Mouse (Mus musculus) neural tube, embryonic 14.5 days (tissue): ENCODE measurements around the gene Rev1. TPM values are rescaled to one million over a fixed set of nuclear protein-coding genes. Genes with fewer than 3 reads are reported as not detected.

Experiments used
- ATAC-seq: fragments of 200-750 bp; cut with Nextera tagmentation; 2 replicates; pipeline ENCODE4 v1.8.0; 2017; ENCODE audit warnings: low read depth, mild to moderate bottlenecking, moderate TSS enrichment, moderate library complexity
- H3K27ac ChIP-seq: fragments of 300-500 bp; sonication (generic); 2 replicates; pipeline ENCODE4 v1.5.1; 2014; ENCODE audit warnings: low read depth, mild to moderate bottlenecking, control low read depth, low read length, moderate library complexity, mixed read lengths
- H3K27me3 ChIP-seq: fragments of 300-500 bp; sonication (generic); 2 replicates; pipeline ENCODE4 v1.6.1; 2014; ENCODE audit warnings: low read length; ENCODE audit not compliant: control insufficient read depth, insufficient read depth
- H3K36me3 ChIP-seq: fragments of 300-500 bp; sonication (generic); 2 replicates; pipeline ENCODE4 v1.6.1; 2014; ENCODE audit warnings: low read length, mixed read lengths; ENCODE audit not compliant: control insufficient read depth, insufficient read depth
- H3K4me1 ChIP-seq: fragments of 300-500 bp; sonication (generic); 2 replicates; pipeline ENCODE4 v1.6.1; 2014; ENCODE audit warnings: low read length; ENCODE audit not compliant: control insufficient read depth, insufficient read depth
- H3K4me2 ChIP-seq: fragments of 300-500 bp; sonication (generic); 2 replicates; pipeline ENCODE4 v1.6.1; 2014; ENCODE audit warnings: mild to moderate bottlenecking, low read depth, low read length, control low read depth
- H3K4me3 ChIP-seq: fragments of 300-500 bp; sonication (generic); 2 replicates; pipeline ENCODE4 v1.5.1; 2014; ENCODE audit warnings: low read depth, low read length, control low read depth, mixed read lengths
- H3K9ac ChIP-seq: fragments of 300-500 bp; sonication (generic); replicated peaks from 2 replicates; pipeline ENCODE4 v1.6.1; 2014; ENCODE audit warnings: low read depth, mild to moderate bottlenecking, control low read depth, low read length, mixed read lengths
- H3K9me3 ChIP-seq: fragments of 300-500 bp; sonication (generic); 2 replicates; pipeline ENCODE4 v1.6.1; 2016; ENCODE audit warnings: low read length; ENCODE audit not compliant: control insufficient read depth
- WGBS: fragments of 180-500 bp; shearing (Covaris S2); extraction: QIAGEN DNeasy Blood & Tissue Kit; methylation state at CpG from one replicate; pipeline ENCODE4 v1.1.7; 2014; 5-methylcytosine and 5-hydroxymethylcytosine counted together
- polyA plus RNA-seq: library from polyadenylated mRNA; unstranded; fragments of >200 nt; fragmentation: Nextera tagmentation; extraction: Ambion mirVana; gene quantifications from 2 replicates; pipeline ENCODE4 v1.2.1, GENCODE M21; 2014

The Rev1 gene
- polyA plus RNA-seq, 1 experiment from 2014 or later = 42.9 TPM

DNA sequence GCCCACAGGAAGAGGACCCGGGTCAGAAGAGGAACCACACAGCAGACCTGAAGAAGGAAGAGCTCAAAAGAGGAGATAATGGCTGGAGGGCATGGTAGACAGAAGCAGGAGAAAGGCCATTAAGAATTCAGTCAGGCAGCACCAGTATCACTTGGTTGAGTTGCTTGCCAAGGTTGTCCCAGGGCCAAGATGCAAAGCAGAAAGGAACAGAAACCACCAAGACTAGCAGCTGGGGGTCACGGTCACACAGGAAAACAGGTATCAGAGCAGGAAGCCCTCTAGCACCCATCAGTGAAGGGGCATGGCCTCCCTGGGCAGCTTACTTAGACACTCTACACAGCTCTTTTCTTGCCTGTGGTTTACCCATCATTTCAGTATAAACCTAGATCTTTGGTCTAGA lies 9.8 kb upstream of the Rev1 start:
- Histone ChIP-seq H3K36me3 (no peaks in the 10 kb centered on the region), H3K27ac (no peak overlapping the region), H3K4me3 (no peak overlapping the region), H3K9me3 (no peaks in the 10 kb centered on the region), H3K4me2 (no peak overlapping the region), H3K9ac (no peak overlapping the region), H3K4me1 (no peaks in the 10 kb centered on the region), H3K27me3 (no peaks in the 10 kb centered on the region)
- WGBS = 88% methylated on average over 2 of the region's 2 CpGs
- no peak for ATAC-seq

DNA sequence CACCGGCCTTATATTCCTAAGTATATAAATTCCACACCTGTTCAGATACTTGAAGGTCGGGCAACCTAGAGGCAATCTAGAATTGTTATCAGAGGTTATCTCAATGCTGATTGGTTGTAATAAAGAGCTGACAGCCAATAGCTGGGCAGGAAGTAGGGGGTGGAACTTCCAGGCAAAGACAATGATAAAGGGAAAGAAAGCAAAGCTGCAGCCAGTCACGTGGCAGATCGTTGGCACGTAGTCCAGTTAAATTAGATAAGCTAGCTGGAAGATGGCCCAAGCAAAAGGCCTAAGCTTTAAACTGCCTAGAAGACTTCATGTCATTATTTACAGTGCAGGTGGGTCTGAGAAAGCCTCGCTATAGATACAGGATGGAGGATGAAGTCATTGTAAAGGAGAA lies 3.3 kb upstream of the Rev1 start:
- Histone ChIP-seq H3K9ac (no peak overlapping the region), H3K4me3 (no peak overlapping the region), H3K4me2 (no peak overlapping the region), H3K4me1 (peaks cover 5% of the 10 kb centered on the region; the same call in 1 of the 2 replicates), H3K27me3 (no peaks in the 10 kb centered on the region), H3K9me3 (no peaks in the 10 kb centered on the region), H3K27ac (no peak overlapping the region), H3K36me3 (no peaks in the 10 kb centered on the region)
- no peak for ATAC-seq
- WGBS = 80% methylated on average over 6 of the region's 6 CpGs

DNA sequence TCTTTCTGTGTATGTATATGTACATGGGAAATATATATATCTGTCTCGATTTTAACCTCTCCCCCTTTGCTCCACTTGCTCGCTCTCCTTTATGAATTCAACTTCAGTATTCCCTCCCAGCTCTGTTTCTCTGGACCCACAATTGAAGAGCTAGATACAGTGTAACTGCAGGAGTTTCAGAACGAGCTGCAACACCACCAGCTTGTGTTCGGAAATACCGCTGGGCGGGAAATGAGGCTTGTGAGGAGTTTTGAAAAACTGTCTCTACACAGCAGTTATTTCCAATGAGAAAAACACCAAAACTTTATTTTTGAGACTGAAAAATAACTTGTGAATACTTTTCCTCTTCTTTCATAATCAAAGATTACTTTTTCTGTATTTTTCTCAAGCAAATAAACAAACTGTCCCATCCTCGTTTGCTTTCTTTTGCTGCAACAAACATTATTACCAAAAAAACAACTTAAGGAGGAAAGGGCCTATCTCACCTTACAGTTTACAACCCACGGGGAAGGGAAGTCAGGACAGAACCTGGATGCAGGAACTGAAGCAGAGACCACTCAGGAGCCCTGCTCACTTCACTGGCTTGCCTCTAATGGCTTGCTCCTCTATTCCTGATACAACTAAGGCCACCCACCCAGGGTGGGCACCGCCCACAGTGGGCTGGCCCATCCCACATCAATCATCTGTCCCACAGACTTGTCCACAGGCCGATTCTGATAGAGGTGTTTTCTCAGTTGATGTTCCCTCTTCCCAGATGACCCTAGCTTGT lies 1.3 kb upstream of the Rev1 start:
- 49% methylated on average over 10 of the region's 10 CpGs for WGBS
- H3K9me3 ChIP-seq = no peaks in the 10 kb centered on the region
- no peak for ATAC-seq
- no peak overlapping the region for H3K4me3 ChIP-seq
- H3K4me1 ChIP-seq = peaks cover 11% of the 10 kb centered on the region
- H3K9ac ChIP-seq = no peak overlapping the region
- H3K36me3 ChIP-seq = no peaks in the 10 kb centered on the region
- H3K4me2 ChIP-seq = no peak overlapping the region; the same call in 1 of the 2 replicates
- H3K27me3 ChIP-seq = no peaks in the 10 kb centered on the region
- H3K27ac ChIP-seq = no peak overlapping the region

- H3K27me3 ChIP-seq = no peaks in the 10 kb centered on the region
- peak overlapping the region; percentile 72 for H3K4me2 ChIP-seq
- no peaks in the 10 kb centered on the region for H3K36me3 ChIP-seq
- H3K4me3 ChIP-seq = peak overlapping the region; percentile 91
- ATAC-seq = peak; percentile 52
- peaks cover 13% of the 10 kb centered on the region for H3K4me1 ChIP-seq
- H3K9me3 ChIP-seq = no peaks in the 10 kb centered on the region
- peak overlapping the region; percentile 89 for H3K27ac ChIP-seq
- WGBS = under 1% methylated on average over 22 of the region's 68 CpGs
- peak overlapping the region; percentile 77 for H3K9ac ChIP-seq
Observed at GRCm38 (mm10) chr1:38128919-38129436, 623 bp downstream of the Rev1 start.

GRCm38 (mm10) chr1:38127036-38127435 lies 2.6 kb downstream of the Rev1 start:
- Histone ChIP-seq H3K27ac (no peak overlapping the region), H3K4me3 (no peak overlapping the region), H3K9me3 (no peaks in the 10 kb centered on the region), H3K4me2 (no peak overlapping the region), H3K9ac (no peak overlapping the region), H3K27me3 (no peaks in the 10 kb centered on the region), H3K4me1 (peaks cover 13% of the 10 kb centered on the region), H3K36me3 (no peaks in the 10 kb centered on the region)
- ATAC-seq = no peak

DNA sequence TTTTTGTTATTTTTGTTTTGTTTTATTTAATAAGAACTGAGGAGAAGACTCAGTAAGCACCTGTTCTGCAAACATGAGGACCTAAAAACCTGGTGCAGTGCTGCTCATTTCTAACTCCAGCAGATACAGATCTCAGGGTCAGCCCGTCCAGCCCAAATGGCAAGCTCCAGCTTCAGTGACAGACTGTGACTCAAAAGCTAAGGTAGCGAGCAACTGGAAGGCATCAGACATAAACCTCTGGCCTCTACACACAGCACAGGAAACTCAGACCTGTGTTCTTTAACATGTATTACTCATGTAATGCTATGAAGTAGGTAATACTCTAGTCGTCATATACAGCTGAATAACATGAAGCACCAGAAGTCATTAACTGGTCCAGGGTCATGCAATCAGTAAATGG lies 3.2 kb downstream of the Rev1 start:
- H3K9me3 ChIP-seq = no peaks in the 10 kb centered on the region
- H3K27me3 ChIP-seq = no peaks in the 10 kb centered on the region
- no peak overlapping the region for H3K4me3 ChIP-seq
- ATAC-seq = no peak
- H3K4me1 ChIP-seq = peaks cover 13% of the 10 kb centered on the region
- no peak overlapping the region for H3K9ac ChIP-seq
- no peak overlapping the region for H3K4me2 ChIP-seq
- H3K27ac ChIP-seq = no peak overlapping the region
- no peaks in the 10 kb centered on the region for H3K36me3 ChIP-seq
- 85% methylated on average over 3 of the region's 3 CpGs for WGBS

GRCm38 (mm10) chr1:38124261-38124660 lies 5.3 kb downstream of the Rev1 start:
- no peak overlapping the region for H3K9ac ChIP-seq
- H3K36me3 ChIP-seq = no peaks in the 10 kb centered on the region
- H3K27me3 ChIP-seq = no peaks in the 10 kb centered on the region
- no peak overlapping the region for H3K27ac ChIP-seq
- no peaks in the 10 kb centered on the region for H3K9me3 ChIP-seq
- no peak overlapping the region for H3K4me2 ChIP-seq
- H3K4me1 ChIP-seq = peaks cover 13% of the 10 kb centered on the region
- ATAC-seq = no peak
- no peak overlapping the region for H3K4me3 ChIP-seq

- no peak overlapping the region for H3K4me2 ChIP-seq
- 75% methylated on average over 5 of the region's 5 CpGs for WGBS
- H3K9me3 ChIP-seq = no peaks in the 10 kb centered on the region
- no peaks in the 10 kb centered on the region for H3K27me3 ChIP-seq
- no peak overlapping the region for H3K27ac ChIP-seq
- H3K4me3 ChIP-seq = no peak overlapping the region
- no peak for ATAC-seq
- H3K4me1 ChIP-seq = 0 out of 2 replicates have a peak, but pooled peaks cover 2% of the 10 kb centered on the region
- H3K36me3 ChIP-seq = no peaks in the 10 kb centered on the region
- H3K9ac ChIP-seq = no peak overlapping the region
Observed at GRCm38 (mm10) chr1:38120877-38121276, 8.7 kb downstream of the Rev1 start.

DNA sequence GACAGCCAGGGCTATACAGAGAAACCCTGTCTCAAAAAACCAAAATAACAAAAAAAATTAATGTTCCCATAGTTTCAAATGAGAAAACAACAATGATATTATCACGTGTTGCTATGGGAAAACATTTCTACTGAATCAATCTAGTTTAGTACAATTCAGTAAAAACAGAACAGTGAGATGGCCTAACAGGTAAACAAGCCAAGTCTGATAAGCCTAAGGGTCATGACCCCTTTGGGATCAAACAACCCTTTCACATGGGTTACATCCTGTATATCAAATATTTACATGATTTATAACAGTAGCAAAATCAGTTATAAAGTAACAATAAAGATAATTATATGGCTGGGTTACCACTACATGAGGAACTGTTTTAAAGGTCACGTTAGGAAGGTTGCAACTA lies 11.0 kb downstream of the Rev1 start:
- ATAC-seq = no peak
- no peak overlapping the region for H3K9ac ChIP-seq
- H3K27ac ChIP-seq = no peak overlapping the region
- H3K4me3 ChIP-seq = no peak overlapping the region
- H3K4me2 ChIP-seq = no peak overlapping the region
- no peaks in the 10 kb centered on the region for H3K9me3 ChIP-seq
- H3K36me3 ChIP-seq = no peaks in the 10 kb centered on the region
- 91% methylated on average over 2 of the region's 2 CpGs for WGBS
- no peaks in the 10 kb centered on the region for H3K4me1 ChIP-seq
- no peaks in the 10 kb centered on the region for H3K27me3 ChIP-seq
